Mouse (Mus musculus) spleen, adult 2 months (tissue): Measurements from ENCODE around the gene Akt1s1.
"Not testable (repeated sequence)": the region's sequence is repeated elsewhere in the genome, so short reads cannot be mapped to it uniquely, and the experiment has no call there.

Experiments used
- CTCF ChIP-seq: fragments of 200-500 bp; IDR thresholded peaks from 2 replicates; pipeline ENCODE4 v1.5.1; 2011; ENCODE audit warnings: mild to moderate bottlenecking, inconsistent platforms; ENCODE audit not compliant: insufficient read depth, insufficient read length, insufficient replicate concordance; ENCODE audit errors: extremely low read depth
- POLR2A ChIP-seq: fragments of 200-500 bp; IDR thresholded peaks from 2 replicates; pipeline ENCODE4 v1.6.1; 2011; ENCODE audit warnings: low read depth, low read length, inconsistent platforms

DNA sequence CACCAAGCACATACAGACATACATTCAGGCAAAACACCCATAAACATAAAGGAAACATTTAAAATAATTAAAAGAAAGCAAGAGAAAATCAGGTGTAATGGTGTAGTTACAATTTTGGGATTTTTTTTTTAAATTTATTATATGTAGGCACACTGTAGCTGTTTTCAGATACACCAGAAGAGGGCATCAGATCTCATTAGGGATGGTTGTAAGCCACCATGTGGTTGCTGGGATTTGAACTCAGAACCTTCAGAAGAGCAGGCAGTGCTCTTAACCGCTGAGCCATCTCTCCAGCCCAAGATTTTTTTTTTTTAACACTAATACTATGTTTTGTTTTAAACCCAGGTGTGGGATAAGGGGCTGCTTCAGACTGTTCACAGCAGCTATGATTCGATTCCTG, 23.0 kb downstream of the Akt1s1 start:
- TF ChIP-seq POLR2A, CTCF: not testable (repeated sequence)
